8 mouse cellular contexts compared by ENCODE assay signal in genomic region chr9:73039222-73039945, GRCm38 (mm10). TPM values are rescaled to one million over a fixed set of nuclear protein-coding genes. Genes with fewer than 3 reads are reported as not detected.
A peak's percentile ranks its signal among the peaks of the same experiment; 100 is the strongest.
DNase-seq lines count a peak whose midpoint lies in the region; ATAC-seq lines count a peak whose summit lies in the region.

No protein-coding gene starts in this region.

- no peaks in the 10 kb centered on the region for H3K36me3 ChIP-seq in hindbrain, embryonic 16.5 days (ENCODE audit: control insufficient read depth, insufficient read depth, low read length)

- peak overlapping the region; percentile 87 for H3K27ac ChIP-seq in hindbrain, embryonic 16.5 days (ENCODE audit: low read depth, low read length)

- H3K27me3 ChIP-seq in hindbrain, embryonic 16.5 days (replicated peaks; ENCODE audit: control insufficient read depth, insufficient read depth, low read length) = no peaks in the 10 kb centered on the region

- peak; percentile 95 for DNase-seq in ZHBTc4 (ENCODE audit: low read depth, low spot score)
- peak; percentile 93 to 94 for DNase-seq in cerebellum, postnatal 4 days (ENCODE audit: low spot score in 2 of 2)
- DNase-seq in gastrocnemius, adult 18-20 months (ENCODE audit: low spot score) = peak; percentile 91
- peak; percentile 96 to 97 for DNase-seq in left cerebral cortex, adult 18-20 months (ENCODE audit: low spot score in 2 of 2)
- DNase-seq in lung, postnatal 4 days = peak; percentile 94
- DNase-seq in retina, postnatal 1 day = peak; percentile 95
- peak; percentile 96 for DNase-seq in thymus, postnatal 4 days

- H3K4me1 ChIP-seq in hindbrain, embryonic 16.5 days (ENCODE audit: control insufficient read depth, insufficient read depth, low read depth, low read length) = peaks cover 15% of the 10 kb centered on the region

- peak overlapping the region; percentile 91 for H3K4me2 ChIP-seq in hindbrain, embryonic 16.5 days (ENCODE audit: low read length)

- H3K9me3 ChIP-seq in hindbrain, embryonic 16.5 days (ENCODE audit: control insufficient read depth, low read length) = no peaks in the 10 kb centered on the region

- H3K4me3 ChIP-seq in hindbrain, embryonic 16.5 days (ENCODE audit: low read length) = peak overlapping the region; percentile 73

- peak; percentile 91 for ATAC-seq in hindbrain, embryonic 16.5 days

- H3K9ac ChIP-seq in hindbrain, embryonic 16.5 days (ENCODE audit: low read depth, low read length) = peak overlapping the region; percentile 82

- under 1% methylated on average over 49 of the region's 49 CpGs for WGBS in hindbrain, embryonic 16.5 days

RNA-seq across cellular contexts. Expression of gene Pigb, which starts 0.8 kb away (rescaled TPM):
- 1 to 10 TPM; 3.3 to 3.7 TPM for total RNA-seq in gastrocnemius, adult 18-20 months (2021)
- polyA plus RNA-seq in hindbrain, embryonic 16.5 days (2015; fragmentation: Nextera tagmentation; extraction: Ambion mirVana) = 14.6 and 17.3 TPM in 2 replicates
- 10 to 100 TPM; 12.4 to 13.5 TPM for total RNA-seq in left cerebral cortex, adult 18-20 months (2021)

RNA-seq across cellular contexts. Expression of gene Rab27a, which starts 5.3 kb away (rescaled TPM):
- total RNA-seq in gastrocnemius, adult 18-20 months (2021) = 1 to 10 TPM; 1.3 to 2.0 TPM
- 3.8 and 4.6 TPM in 2 replicates for polyA plus RNA-seq in hindbrain, embryonic 16.5 days (2015; fragmentation: Nextera tagmentation; extraction: Ambion mirVana)
- 1 to 10 TPM; 8.2 to 8.4 TPM for total RNA-seq in left cerebral cortex, adult 18-20 months (2021)

RNA-seq across cellular contexts. Expression of gene Ccpg1, which starts 54.2 kb away (rescaled TPM):
- 10 to 100 TPM; 87.4 to 93.7 TPM for total RNA-seq in gastrocnemius, adult 18-20 months (2021)
- 49.6 and 50.7 TPM in 2 replicates for polyA plus RNA-seq in hindbrain, embryonic 16.5 days (2015; fragmentation: Nextera tagmentation; extraction: Ambion mirVana)
- total RNA-seq in left cerebral cortex, adult 18-20 months (2021) = 100 to 1,000 TPM; 115 to 120 TPM

RNA-seq across cellular contexts. Expression of gene Ccpg1os, which starts 54.2 kb away (rescaled TPM):
- total RNA-seq in gastrocnemius, adult 18-20 months (2021) = 10 to 100 TPM; 11.4 to 13.2 TPM
- 23.6 and 24.3 TPM in 2 replicates for polyA plus RNA-seq in hindbrain, embryonic 16.5 days (2015; fragmentation: Nextera tagmentation; extraction: Ambion mirVana)
- 1 to 10 TPM; 9.1 to 9.5 TPM for total RNA-seq in left cerebral cortex, adult 18-20 months (2021)

Comparison
In these comparisons a context has a peak if more than half of its experiments do, and no peak if none do; other contexts are left out.
1. Peak in every context shown above with its lines: DNase-seq, ATAC-seq, H3K4me3 ChIP-seq and H3K27ac ChIP-seq.